ENCODE assay signal across 8 mouse cellular contexts in the genomic region with DNA sequence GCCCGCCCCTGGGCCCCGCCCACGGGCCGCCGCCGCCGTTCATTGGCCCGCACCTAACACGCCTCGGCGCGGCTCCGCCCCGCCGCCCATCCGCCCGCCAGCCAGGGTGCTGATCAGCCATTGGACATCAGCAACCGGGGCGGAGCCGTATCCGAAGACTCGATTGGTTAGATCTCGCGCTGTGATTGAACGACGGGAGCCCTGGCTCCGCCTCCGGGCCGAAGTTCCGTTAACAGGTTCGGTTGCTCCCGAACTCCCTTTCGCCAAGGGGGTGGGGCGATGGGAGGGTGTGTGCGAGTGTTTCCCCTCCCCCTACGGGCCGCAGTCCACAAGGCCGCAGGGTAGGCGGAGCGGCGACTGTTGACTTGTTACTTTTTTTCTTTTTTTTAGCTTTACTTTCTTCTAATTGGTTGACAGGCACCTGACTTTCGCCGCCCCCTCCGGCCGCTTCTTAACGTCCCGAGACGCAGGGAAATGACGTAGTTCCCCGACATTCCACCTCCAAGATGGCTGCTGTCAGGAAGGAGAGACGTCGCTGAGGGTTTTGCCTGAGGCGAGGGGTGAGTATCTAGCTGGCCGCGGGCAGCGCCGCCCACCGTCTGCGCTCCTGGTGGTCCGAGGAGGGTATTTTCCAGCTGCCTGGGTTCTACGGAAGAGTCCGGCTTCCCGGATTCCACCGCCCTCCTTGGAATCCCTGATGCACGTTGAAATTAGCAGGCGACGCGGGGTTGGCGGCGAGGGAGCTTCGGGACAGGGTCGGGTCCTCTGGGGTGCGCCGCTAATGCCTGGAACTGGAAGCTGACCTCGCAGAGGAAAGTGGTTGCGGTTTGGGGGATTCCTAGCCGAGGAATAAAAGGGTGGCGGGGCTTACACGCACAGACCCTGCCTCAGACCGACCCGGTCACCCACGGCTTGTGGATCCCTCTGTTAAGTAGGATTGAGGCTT. TPM values are rescaled to one million over a fixed set of nuclear protein-coding genes. Genes with fewer than 3 reads are reported as not detected.
DNase-seq lines count a peak whose midpoint lies in the region; ATAC-seq lines count a peak whose summit lies in the region.

A gene (plus strand): TSS at position 259 of the 946 bp plus-strand sequence.

- H3K36me3 ChIP-seq in forebrain, embryonic 14.5 days (ENCODE audit: control insufficient read depth, insufficient read depth, low read length): peaks cover 30% of the 10 kb centered on the region
- peaks cover 15% of the 10 kb centered on the region for H3K36me3 ChIP-seq in neural tube, embryonic 15.5 days

- ATAC-seq in forebrain, embryonic 14.5 days: peak; percentile 98
- peak; percentile 98 for ATAC-seq in neural tube, embryonic 15.5 days (ENCODE audit: low FRiP score)

- H3K4me2 ChIP-seq in forebrain, embryonic 14.5 days (ENCODE audit: low read length): peak within 1 kb of the TSS; percentile 96
- peak within 1 kb of the TSS; percentile 89 for H3K4me2 ChIP-seq in neural tube, embryonic 15.5 days

- peak within 1 kb of the TSS; percentile 97 for H3K4me3 ChIP-seq in forebrain, embryonic 14.5 days (ENCODE audit: low read depth, low read length)
- H3K4me3 ChIP-seq in neural tube, embryonic 15.5 days (replicated peaks): peak within 1 kb of the TSS; percentile 80

- no peaks in the 10 kb centered on the region for H3K9me3 ChIP-seq in forebrain, embryonic 14.5 days (replicated peaks; ENCODE audit: control insufficient read depth, low read length)
- H3K9me3 ChIP-seq in neural tube, embryonic 15.5 days (replicated peaks): no peaks in the 10 kb centered on the region

- intact Hi-C loops in heart, postnatal 14 days (cut with DNase I): loop anchor here (10.0 kb wide), 1 partner anchor 615 kb away; a partner anchor contains a TSS

- WGBS in forebrain, embryonic 14.5 days: under 1% methylated on average over 79 of the region's 82 CpGs
- under 1% methylated on average over 80 of the region's 82 CpGs for WGBS in neural tube, embryonic 15.5 days

- H3K27me3 ChIP-seq in forebrain, embryonic 14.5 days (replicated peaks; ENCODE audit: control insufficient read depth, insufficient read depth, low read length): no peaks in the 10 kb centered on the region
- no peaks in the 10 kb centered on the region for H3K27me3 ChIP-seq in neural tube, embryonic 15.5 days (replicated peaks)

- peak within 1 kb of the TSS; percentile 85 for H3K27ac ChIP-seq in forebrain, embryonic 14.5 days (ENCODE audit: low read depth, low read length)
- peak within 1 kb of the TSS; percentile 86 for H3K27ac ChIP-seq in neural tube, embryonic 15.5 days (replicated peaks)

- H3K9ac ChIP-seq in forebrain, embryonic 14.5 days (ENCODE audit: low read length): peak within 1 kb of the TSS; percentile 89
- H3K9ac ChIP-seq in neural tube, embryonic 15.5 days (replicated peaks): peak within 1 kb of the TSS; percentile 91

- peak; percentile 99 for DNase-seq in ES-CJ7 (ENCODE audit: low read depth, low spot score)
- peak; percentile 99 for DNase-seq in cerebellum, adult 11 months
- peak; percentile 100 for DNase-seq in forebrain, embryonic 14.5 days (ENCODE audit: low spot score)
- DNase-seq in heart, postnatal 14 days: peak; percentile 98
- DNase-seq in layer of hippocampus, adult 11-12 months (ENCODE audit: low spot score): peak; percentile 99
- DNase-seq in lung, adult 18-20 months: peak; percentile 100
- peak; percentile 100 for DNase-seq in testis, postnatal 14 days (ENCODE audit: low spot score)

- H3K4me1 ChIP-seq in forebrain, embryonic 14.5 days (ENCODE audit: control insufficient read depth, insufficient read depth, low read length): peaks cover 16% of the 10 kb centered on the region
- peaks cover 31% of the 10 kb centered on the region for H3K4me1 ChIP-seq in neural tube, embryonic 15.5 days

RNA-seq across cellular contexts. Expression of the gene that starts here (rescaled TPM):
- polyA plus RNA-seq in forebrain, embryonic 14.5 days (2014; fragmentation: Nextera tagmentation; extraction: Ambion mirVana): 8.4 and 10.7 TPM in 2 replicates
- 10 to 100 TPM; 27.6 to 28.0 TPM for total RNA-seq in heart, postnatal 14 days (2021)
- polyA plus RNA-seq in neural tube, embryonic 15.5 days (2015; fragmentation: Nextera tagmentation; extraction: Ambion mirVana): 2.4 and 2.7 TPM in 2 replicates

Comparison
In these comparisons a context has a peak if more than half of its experiments do, and no peak if none do; other contexts are left out.
1. Peak in every context shown above with its lines: DNase-seq, ATAC-seq, H3K4me3 ChIP-seq and H3K27ac ChIP-seq.